Mouse (Mus musculus): ENCODE data around the gene Zkscan1.

Gene Zkscan1

GRCm38 (mm10) chr5:138117199-138118015, 32.5 kb downstream of the Zkscan1 start:
- no peak for ATAC-seq (ENCODE audit: low TSS enrichment)

DNA sequence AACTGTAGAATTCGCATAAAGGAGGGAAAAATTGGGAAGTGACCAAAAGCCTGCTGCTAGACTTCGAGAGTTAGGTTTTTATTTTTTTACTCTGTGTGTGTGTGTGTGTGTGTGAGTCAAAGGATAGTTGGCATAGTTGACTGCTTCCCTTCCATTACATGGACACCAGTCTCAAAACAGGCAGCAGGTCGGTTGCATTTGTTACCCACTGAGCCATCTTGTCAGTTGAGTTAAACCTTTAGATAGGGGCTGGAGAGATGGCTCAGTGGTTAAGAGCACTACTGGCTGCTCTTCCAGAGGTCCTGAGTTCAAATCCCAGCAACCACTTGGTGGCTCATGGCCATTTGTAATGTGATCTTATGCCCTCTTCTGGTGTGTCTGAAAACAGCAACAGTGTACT, 33.2 kb downstream of the Zkscan1 start:
- no peak for ATAC-seq (ENCODE audit: low TSS enrichment)

DNA sequence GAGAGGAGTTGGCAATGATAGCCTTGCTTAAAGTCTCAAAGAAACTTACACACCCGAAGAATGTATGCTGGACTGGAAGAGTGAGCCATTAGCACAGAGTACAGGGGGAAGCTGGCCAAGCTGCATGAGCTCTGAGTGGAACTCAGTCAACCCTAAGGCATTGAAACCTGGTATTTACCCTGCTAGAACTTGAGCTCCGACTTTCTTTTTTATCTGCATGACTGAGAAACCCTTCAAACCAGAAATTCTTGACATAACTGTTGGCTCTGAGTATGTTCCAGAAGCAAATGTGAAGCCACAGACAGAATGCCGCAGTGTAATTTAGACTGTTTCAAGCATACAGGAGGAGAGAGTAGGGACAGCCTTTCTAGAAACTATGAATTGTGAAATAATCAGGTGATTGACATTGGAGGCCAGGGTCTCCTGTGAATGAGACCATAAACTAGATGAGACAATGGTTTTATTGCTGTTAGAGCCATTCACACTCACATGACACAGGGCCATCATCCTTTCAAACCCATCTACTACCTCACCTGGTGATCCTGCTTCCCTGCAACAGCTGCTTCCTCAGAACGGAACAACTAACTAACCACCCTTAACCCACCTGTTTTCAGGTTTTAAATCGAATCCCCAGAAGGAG, 47.7 kb downstream of the Zkscan1 start:
- ATAC-seq (ENCODE audit: low TSS enrichment), result no peak

GRCm38 (mm10) chr5:138137257-138137656, 52.4 kb downstream of the Zkscan1 start:
- ATAC-seq (ENCODE audit: low TSS enrichment), result no peak

DNA sequence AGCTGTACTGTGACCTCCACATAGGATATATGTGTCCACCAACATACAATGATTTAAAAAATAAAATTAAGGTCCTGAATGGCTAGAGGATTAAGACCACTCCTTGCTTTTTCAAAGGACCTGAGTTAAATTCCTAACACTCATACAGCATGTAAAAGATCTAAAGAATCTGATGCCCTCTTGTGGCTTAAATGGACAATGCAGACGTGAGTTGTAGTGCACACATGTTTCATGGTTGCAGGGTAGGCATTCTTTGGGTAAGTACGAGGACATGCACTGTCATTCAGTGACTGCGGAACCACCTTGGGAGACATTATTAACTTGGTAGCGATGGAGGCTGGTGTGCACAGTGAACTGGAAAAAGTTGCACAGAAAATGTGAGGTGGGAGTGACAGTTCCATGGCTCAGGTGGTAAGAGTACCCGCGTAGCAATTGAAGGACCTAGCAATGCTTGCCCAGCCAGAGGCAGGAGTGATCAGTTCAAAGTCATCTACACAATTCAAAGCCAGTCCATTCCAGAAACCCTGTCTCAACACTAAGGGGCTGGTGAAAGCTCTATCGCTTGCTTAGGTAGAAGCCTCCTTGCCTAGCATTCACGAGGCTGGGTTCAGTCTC, 53.2 kb downstream of the Zkscan1 start:
- peak; percentile 74 for ATAC-seq (ENCODE audit: low TSS enrichment)

DNA sequence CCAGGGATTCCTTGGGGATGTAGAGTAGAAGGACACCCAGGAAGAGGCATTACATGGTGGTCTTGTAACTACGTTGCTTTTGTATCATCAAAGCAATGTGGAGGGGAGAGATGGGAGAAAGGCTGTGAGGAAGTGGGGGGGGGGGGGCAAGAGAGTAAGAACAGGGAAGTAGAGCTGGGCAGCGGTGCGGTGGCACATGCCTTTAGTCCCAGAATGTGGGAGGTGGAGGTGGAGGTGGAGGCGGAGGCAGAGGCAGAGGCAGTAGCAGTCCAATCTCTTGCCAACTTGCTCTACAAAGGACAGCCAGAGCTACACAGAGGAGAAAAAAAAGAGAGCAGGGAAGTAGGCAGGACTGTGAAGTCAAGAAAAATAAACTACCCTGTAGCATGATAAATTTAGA, 53.7 kb downstream of the Zkscan1 start:
- ATAC-seq (ENCODE audit: low TSS enrichment), result peak; percentile 34; the same call in 1 of the 2 replicates

DNA sequence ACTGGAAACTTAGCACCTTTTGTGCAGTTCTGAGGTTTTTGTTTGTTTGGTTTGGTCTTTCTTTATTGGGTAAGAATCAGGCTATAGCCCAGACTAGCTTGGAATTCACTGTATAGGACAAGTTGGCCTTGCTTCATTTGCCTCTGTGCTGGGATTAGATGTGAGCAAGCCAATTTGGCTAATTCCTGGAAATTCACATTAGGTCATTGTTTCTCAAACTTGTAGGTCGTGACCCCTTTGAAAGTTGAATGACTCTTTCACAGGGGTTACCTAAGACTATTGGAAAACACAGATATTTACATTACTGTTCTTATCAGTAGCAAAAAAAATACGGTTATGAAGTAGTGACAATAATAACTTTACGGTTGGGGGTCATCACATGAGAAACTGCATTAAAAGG, 69.5 kb downstream of the Zkscan1 start:
- ATAC-seq (ENCODE audit: low TSS enrichment), result no peak

DNA sequence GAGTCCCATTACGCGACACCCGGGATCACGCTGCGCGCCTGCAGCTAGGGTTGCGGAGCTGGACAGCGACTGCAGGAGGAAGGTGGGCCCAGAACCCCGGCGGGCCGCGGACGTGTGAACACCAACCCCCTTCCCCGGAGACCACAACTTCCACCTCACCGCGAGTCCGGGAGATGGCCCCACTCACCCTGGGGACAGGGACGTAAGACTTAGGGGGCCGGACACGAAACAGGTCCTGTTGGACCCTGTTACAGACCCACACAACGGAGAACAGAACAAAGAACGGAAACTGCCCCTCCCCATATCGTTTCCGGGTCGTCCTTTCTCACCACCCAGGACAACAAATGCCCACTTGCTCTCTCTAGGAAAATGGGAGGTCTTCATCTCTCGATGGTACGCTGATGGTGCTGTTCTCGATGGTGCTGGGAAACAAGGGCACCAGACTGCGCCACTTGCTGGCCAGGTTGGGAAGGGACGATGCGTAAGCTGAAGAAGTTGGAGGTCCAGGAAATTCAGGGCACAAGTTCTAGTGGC, 70.6 kb downstream of the Zkscan1 start, which contains the start of gene Zfp113:
Gene Zfp113 (minus strand): TSS at position 302 of the 534 bp plus-strand sequence.
- ATAC-seq (ENCODE audit: low TSS enrichment), result peak; percentile 99
